Mouse (Mus musculus) Patski (cell line): Measurements from ENCODE around the gene Pnkd. TPM values are rescaled to one million over a fixed set of nuclear protein-coding genes. Genes with fewer than 3 reads are reported as not detected.
"Not testable (repeated sequence)": the region's sequence is repeated elsewhere in the genome, so short reads cannot be mapped to it uniquely, and the experiment has no call there.

Source experiments
- ATAC-seq: fragments of 100-300 bp; one replicate; pipeline ENCODE4 v1.8.0; 2021
- CTCF ChIA-PET: fragments of 350-600 bp; sonication (Branson Sonifier 250); formaldehyde crosslinking; loops from one replicate; lab custom pipeline; 2022; ENCODE audit warnings: inconsistent platforms; lab: Charles Lee
- POLR2A ChIA-PET: fragments of 350-600 bp; sonication (Branson Sonifier 250); formaldehyde crosslinking; loops from one replicate; lab custom pipeline; 2022; ENCODE audit warnings: antibody characterized with exemption, inconsistent platforms; lab: Charles Lee
- DNase-seq: peaks from one replicate; pipeline ENCODE4 v3.0.0-alpha.2; 2011; ENCODE audit warnings: low read depth, low spot score
- H3K27me3 ChIP-seq: fragments of 371-371 bp; one replicate; pipeline ENCODE4 v1.5.1; 2021
- CTCF ChIP-seq: fragments of 100-300 bp; IDR thresholded peaks from one replicate; pipeline ENCODE4 v1.5.1; 2021
- in situ Hi-C: fragments of 300-500 bp; cut with MboI; formaldehyde crosslinking; loops from 3 replicates; pipeline ENCODE4 v1.11.1; 2018; ENCODE audit warnings: low pct_unique_long_range_greater_than_20kb, mixed read lengths
- polyA plus RNA-seq: library from polyadenylated mRNA; unstranded; gene quantifications from one replicate; pipeline ENCODE4 v1.2.3, GENCODE M21; 2021

Pnkd gene
- polyA plus RNA-seq, 1 experiment from 2014 or later, result 158 TPM

GRCm38 (mm10) chr1:74389831-74390286 is 105.1 kb downstream of the Pnkd start:
- DNase-seq, result no peak
- H3K27me3 ChIP-seq, result no peaks in the 10 kb centered on the region
- POLR2A ChIA-PET, result no interaction called here
- ATAC-seq, result no peak
- in situ Hi-C loops, result no loop called here
- no peak for TF ChIP-seq CTCF
- CTCF ChIA-PET, result no interaction called here

- TF ChIP-seq CTCF, result no peak
- in situ Hi-C loops, result no loop called here
- DNase-seq (no peak), ATAC-seq (no peak)
- H3K27me3 ChIP-seq, result no peaks in the 10 kb centered on the region
- CTCF ChIA-PET, result no interaction called here
- POLR2A ChIA-PET, result no interaction called here
These were observed 105.7 kb downstream of the Pnkd start for GRCm38 (mm10) chr1:74390287-74390906.

GRCm38 (mm10) chr1:74390924-74391748 is 106.4 kb downstream of the Pnkd start, which contains the start of gene Ctdsp1:
Gene Ctdsp1 (plus strand): TSS chr1:74391509.
- ChIA-PET POLR2A (interaction anchor here (0.6 kb wide), 1 partner anchor 136 kb away, joined by 3 read pairs; no protein-coding TSS in a partner anchor), CTCF (no interaction called here)
- TF ChIP-seq CTCF, result no peak
- peak; percentile 75 for DNase-seq
- ATAC-seq, result peak; percentile 75
- in situ Hi-C loops, result no loop called here
- H3K27me3 ChIP-seq, result no peaks in the 10 kb centered on the region

GRCm38 (mm10) chr1:74391844-74392441 is 107.2 kb downstream of the Pnkd start:
- ATAC-seq (peak; percentile 57), DNase-seq (no peak)
- H3K27me3 ChIP-seq, result no peaks in the 10 kb centered on the region
- TF ChIP-seq CTCF, result no peak
- POLR2A ChIA-PET, result interaction anchor here (0.6 kb wide), 1 partner anchor 137 kb away, joined by 3 read pairs; no protein-coding TSS in a partner anchor
- in situ Hi-C loops, result no loop called here
- CTCF ChIA-PET, result no interaction called here

DNA sequence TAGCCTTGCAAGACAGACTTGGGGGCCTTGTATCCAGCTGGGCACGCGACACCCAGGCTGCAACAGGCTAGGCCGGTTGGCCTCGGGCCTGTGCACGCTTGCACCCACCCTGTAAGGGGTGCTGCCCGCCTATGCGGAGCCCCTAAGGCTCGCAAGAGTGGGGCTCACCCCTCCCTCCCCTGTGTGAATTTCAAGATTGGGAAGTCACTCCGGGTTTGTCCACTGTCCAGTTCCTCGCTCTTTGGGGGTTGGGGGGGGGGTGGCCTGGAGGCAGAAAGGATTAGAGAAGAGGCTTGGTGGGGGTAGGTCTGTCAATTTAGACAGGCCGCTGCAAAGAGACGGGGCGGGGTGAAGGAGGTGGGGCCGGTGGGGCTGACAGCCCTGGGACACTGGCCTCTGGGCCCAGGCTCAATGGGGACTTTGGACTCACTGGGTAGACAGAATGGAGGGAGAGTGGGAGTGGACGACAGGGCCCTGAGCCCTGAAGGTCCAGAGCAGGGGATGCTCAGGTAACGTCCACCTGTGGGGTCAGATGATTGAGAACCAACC is 107.8 kb downstream of the Pnkd start:
- ATAC-seq, result no peak

GRCm38 (mm10) chr1:74393010-74393409 is 108.3 kb downstream of the Pnkd start:
- in situ Hi-C loops, result no loop called here
- no peaks in the 10 kb centered on the region for H3K27me3 ChIP-seq
- ATAC-seq (no peak), DNase-seq (no peak)
- ChIA-PET POLR2A (no interaction called here), CTCF (no interaction called here)
- TF ChIP-seq CTCF, result no peak

More for the DNA sequence above, 107.8 kb downstream of the Pnkd start:
- TF ChIP-seq CTCF, result no peak
- DNase-seq, result no peak
- in situ Hi-C loops, result no loop called here
- ChIA-PET CTCF (no interaction called here), POLR2A (no interaction called here)
- no peaks in the 10 kb centered on the region for H3K27me3 ChIP-seq

GRCm38 (mm10) chr1:74393697-74394096 is 109.0 kb downstream of the Pnkd start:
- H3K27me3 ChIP-seq, result no peaks in the 10 kb centered on the region
- CTCF ChIA-PET, result no interaction called here
- POLR2A ChIA-PET, result no interaction called here
- in situ Hi-C loops, result no loop called here
- ATAC-seq (no peak), DNase-seq (no peak)
- no peak for TF ChIP-seq CTCF

- ATAC-seq (no peak), DNase-seq (no peak)
- H3K27me3 ChIP-seq, result no peaks in the 10 kb centered on the region
- ChIA-PET POLR2A (no interaction called here), CTCF (no interaction called here)
- no peak for TF ChIP-seq CTCF
- in situ Hi-C loops, result no loop called here
These were observed 109.6 kb downstream of the Pnkd start for GRCm38 (mm10) chr1:74394311-74394710.

GRCm38 (mm10) chr1:74394858-74395257 is 110.1 kb downstream of the Pnkd start:
- H3K27me3 ChIP-seq, result no peaks in the 10 kb centered on the region
- no peak for DNase-seq
- no peak for ATAC-seq
- POLR2A ChIA-PET, result interaction anchor here (0.6 kb wide), 1 partner anchor 15 kb away, joined by 3 read pairs; no protein-coding TSS in a partner anchor
- CTCF ChIA-PET, result no interaction called here
- in situ Hi-C loops, result loop anchor here (5.0 kb wide), 1 partner anchor 52 kb away; no protein-coding TSS in a partner anchor
- no peak for TF ChIP-seq CTCF

GRCm38 (mm10) chr1:74395290-74395689 is 110.6 kb downstream of the Pnkd start:
- CTCF ChIA-PET, result no interaction called here
- in situ Hi-C loops, result loop anchor here (5.0 kb wide), 1 partner anchor 52 kb away; no protein-coding TSS in a partner anchor
- no peak for TF ChIP-seq CTCF
- H3K27me3 ChIP-seq, result no peaks in the 10 kb centered on the region
- POLR2A ChIA-PET, result interaction anchor here (0.6 kb wide), 1 partner anchor 15 kb away, joined by 3 read pairs; no protein-coding TSS in a partner anchor
- ATAC-seq (no peak), DNase-seq (no peak)

DNA sequence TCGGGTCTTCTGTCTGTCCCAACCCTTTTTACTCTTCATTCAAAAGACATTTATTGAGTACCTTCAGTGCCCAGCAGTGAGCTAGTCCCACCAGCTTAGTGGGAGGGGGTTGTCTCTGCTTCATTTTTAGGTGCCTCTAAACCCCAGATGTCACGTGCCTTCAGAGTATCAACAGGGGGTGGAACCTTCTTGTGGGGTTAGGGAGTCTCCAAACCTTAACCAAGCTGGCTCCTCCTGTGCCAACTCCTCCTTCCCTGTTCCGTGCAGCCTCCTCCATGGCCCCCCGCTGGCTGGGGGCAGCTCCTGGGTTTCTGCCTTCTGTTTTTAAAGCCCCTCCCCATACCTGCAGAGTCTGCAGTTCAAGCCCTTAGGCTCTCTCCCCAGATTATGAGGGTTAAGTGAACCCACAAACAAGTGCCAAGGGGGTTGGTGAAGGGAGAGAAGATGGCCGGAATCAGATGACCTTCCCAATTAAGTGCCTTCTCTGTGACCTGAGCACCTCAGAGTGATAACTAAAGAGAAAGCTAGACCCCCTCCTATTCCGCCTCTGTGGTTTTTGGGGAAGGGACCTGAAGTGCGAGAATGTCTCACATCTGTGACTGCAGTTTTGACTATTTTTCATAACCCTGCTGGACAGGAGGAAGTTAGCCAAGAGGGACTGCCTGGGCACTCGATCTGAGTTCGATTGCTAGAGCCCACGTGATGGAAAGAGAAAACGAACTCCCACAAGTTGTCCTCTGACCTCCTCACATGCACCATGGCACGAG is 111.9 kb downstream of the Pnkd start:
- not testable (repeated sequence) for H3K27me3 ChIP-seq, DNase-seq, ATAC-seq
- in situ Hi-C loops, result loop anchor here (5.0 kb wide), 1 partner anchor 51 kb away; no protein-coding TSS in a partner anchor
- CTCF ChIA-PET, result interaction anchor here (1.0 to 1.6 kb wide), 6 partner anchors 35 to 58 kb away, joined by 3 to 17 read pairs (median 4); no protein-coding TSS in a partner anchor
- POLR2A ChIA-PET, result interaction anchor here (1.2 to 1.4 kb wide), 2 partner anchors 42 to 51 kb away, joined by 4 to 5 read pairs; no protein-coding TSS in a partner anchor
